8 mouse cellular contexts compared by ENCODE assay signal in the genomic region with DNA sequence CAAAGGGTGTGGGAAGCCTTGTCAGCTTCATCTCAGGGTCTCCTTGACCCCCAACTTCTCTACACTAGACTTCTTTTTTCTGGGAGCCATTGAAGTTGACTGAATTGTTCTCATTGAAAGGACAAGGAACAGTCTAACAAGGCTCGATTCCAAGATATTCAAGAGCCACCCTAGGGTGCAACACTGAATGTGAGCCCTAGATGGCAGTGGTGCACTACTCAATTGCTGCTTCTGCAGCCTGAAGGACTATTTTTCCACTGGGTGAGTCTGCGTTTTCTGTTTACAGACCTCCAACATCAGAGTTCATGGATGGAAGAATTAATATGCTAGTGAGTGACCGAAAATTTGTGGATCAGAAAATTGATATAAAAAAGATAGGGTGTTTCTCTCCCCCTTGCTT.
DNase-seq lines count a peak whose midpoint lies in the region; TF ChIP-seq lines count a peak whose summit lies in the region.
"Not testable (repeated sequence)": the region's sequence is repeated elsewhere in the genome, so short reads cannot be mapped to it uniquely, and the experiment has no call there.

No protein-coding gene starts in this region.

- peak; percentile 75 for DNase-seq in 3T3-L1 (ENCODE audit: low read depth, low spot score)
- DNase-seq in adrenal gland, adult (ENCODE audit: inconsistent age in 2 of 2, low spot score in 1 of 2), result peak; percentile 42 to 85
- peak; percentile 70 to 78 for DNase-seq in cerebellum, postnatal 14 days
- DNase-seq in gastrocnemius, adult 2 months, result peak; percentile 46
- peak; percentile 71 for DNase-seq in kidney, adult 18-20 months
- DNase-seq in left cerebral cortex, adult 2 months (ENCODE audit: extremely low spot score in 1 of 2, low spot score in 2 of 2), result peak; percentile 59 to 69
- DNase-seq in lung, postnatal 4 days, result peak; percentile 28 to 43
- peak; percentile 3 for DNase-seq in skeletal muscle tissue, adult 2 months (ENCODE audit: low read depth, low spot score)

- H3K27ac ChIP-seq in gastrocnemius, adult 2 months; left cerebral cortex, adult 2 months: not testable (repeated sequence)

- not testable (repeated sequence) for H3K4me3 ChIP-seq in gastrocnemius, adult 2 months; left cerebral cortex, adult 2 months

- intact Hi-C loops in gastrocnemius, adult 2 months (cut with DNase I); left cerebral cortex, adult 2 months (cut with DNase I): not testable (repeated sequence)

- peak; percentile 77 for TF ChIP-seq CTCF in gastrocnemius, adult 2 months (IDR thresholded peaks at IDR 0.05)
- TF ChIP-seq CTCF in left cerebral cortex, adult 2 months (IDR thresholded peaks at IDR 0.05), result peak; percentile 84

Comparison
In these comparisons a context has a peak if more than half of its experiments do, and no peak if none do; other contexts are left out.
1. DNase-seq: peak in every context shown above with its lines; median percentile 75 in 3T3-L1; 74 in cerebellum, postnatal 14 days; 71 in kidney, adult 18-20 months; 64 in left cerebral cortex, adult 2 months; 64 in adrenal gland, adult; 46 in gastrocnemius, adult 2 months; 36 in lung, postnatal 4 days; 3 in skeletal muscle tissue, adult 2 months.